Mouse (Mus musculus) heart, postnatal 0 days (tissue): ENCODE data around the gene Gli2.

ENCODE experiments used
- CTCF ChIP-seq: IDR thresholded peaks from 2 replicates; pipeline ENCODE4 v1.5.1; 2016; ENCODE audit warnings: antibody characterized with exemption, control low read depth, low read depth
- EP300 ChIP-seq: IDR thresholded peaks from 2 replicates; pipeline ENCODE4 v1.6.1; 2016; ENCODE audit warnings: antibody characterized with exemption, low read depth

DNA sequence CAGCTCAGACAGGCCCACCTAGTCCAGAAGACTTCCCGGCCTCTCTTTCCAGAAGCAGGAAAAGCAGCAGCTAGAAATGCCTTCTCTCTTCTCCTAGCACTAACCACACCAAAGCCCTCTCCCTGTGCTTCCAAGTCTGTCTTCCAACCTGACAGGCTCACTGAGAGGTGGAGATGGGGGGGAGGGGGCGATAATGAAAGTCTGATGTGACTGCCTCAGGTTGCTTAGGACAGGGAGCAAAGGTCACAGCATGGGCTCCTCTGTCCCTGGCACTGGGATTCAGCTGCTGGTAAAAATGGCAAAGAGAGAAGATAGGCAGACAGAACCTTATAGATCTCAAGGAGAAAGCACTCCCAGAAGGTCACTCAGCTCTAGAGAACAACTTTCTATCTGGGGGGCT, 70.0 kb downstream of the Gli2 start:
- no peak for TF ChIP-seq EP300
- no peak for TF ChIP-seq CTCF
